Mouse (Mus musculus): Measurements from ENCODE around the gene Casp6. TPM values are rescaled to one million over a fixed set of nuclear protein-coding genes. Genes with fewer than 3 reads are reported as not detected.

The Casp6 gene
- total RNA-seq, 2 experiments from 2014 or later, result 12.5 to 40.7 TPM

Other genes starting within 250 kb of the Casp6 start
- gene Egf, start 146.1 kb upstream of the Casp6 start, total RNA-seq (2014; fragmentation: Nextera tagmentation), result 1.9 and 9.8 TPM in 2 replicates
- gene Egf, start 146.1 kb upstream of the Casp6 start, total RNA-seq (2017), result 0.09 and 5.9 TPM in 2 replicates
- not detected in 2 replicates for gene Lrit3, start 97.4 kb upstream of the Casp6 start, total RNA-seq (2014; fragmentation: Nextera tagmentation)
- gene Lrit3, start 97.4 kb upstream of the Casp6 start, total RNA-seq (2017), result not detected in 2 replicates
- gene Rrh, start 78.8 kb upstream of the Casp6 start, total RNA-seq (2014; fragmentation: Nextera tagmentation), result 0.64 TPM in 1 of 2 replicates, not detected in the other
- gene Rrh, start 78.8 kb upstream of the Casp6 start, total RNA-seq (2017), result 0.75 and 0.88 TPM in 2 replicates
- 211 and 243 TPM in 2 replicates for gene Gar1, start 70.0 kb upstream of the Casp6 start, total RNA-seq (2014; fragmentation: Nextera tagmentation)
- gene Gar1, start 70.0 kb upstream of the Casp6 start, total RNA-seq (2017), result 51.3 and 56.8 TPM in 2 replicates
- gene Cfi, start 65.5 kb upstream of the Casp6 start, total RNA-seq (2014; fragmentation: Nextera tagmentation), result not detected in 2 replicates
- not detected in 2 replicates for gene Cfi, start 65.5 kb upstream of the Casp6 start, total RNA-seq (2017)
- 110 and 118 TPM in 2 replicates for gene Pla2g12a, start 22.8 kb upstream of the Casp6 start, total RNA-seq (2014; fragmentation: Nextera tagmentation)
- 109 and 147 TPM in 2 replicates for gene Pla2g12a, start 22.8 kb upstream of the Casp6 start, total RNA-seq (2017)
- not detected in 2 replicates for gene Mcub, start 68.8 kb downstream of the Casp6 start, total RNA-seq (2014; fragmentation: Nextera tagmentation)
- gene Mcub, start 68.8 kb downstream of the Casp6 start, total RNA-seq (2017), result 0.84 TPM in 1 of 2 replicates, not detected in the other
- gene Sec24b, start 160.1 kb downstream of the Casp6 start, total RNA-seq (2014; fragmentation: Nextera tagmentation), result 51.2 and 58.5 TPM in 2 replicates
- gene Sec24b, start 160.1 kb downstream of the Casp6 start, total RNA-seq (2017), result 28.2 and 34.7 TPM in 2 replicates
- 0.05 TPM in 1 of 2 replicates, not detected in the other for gene Col25a1, start 230.1 kb downstream of the Casp6 start, total RNA-seq (2014; fragmentation: Nextera tagmentation)
- gene Col25a1, start 230.1 kb downstream of the Casp6 start, total RNA-seq (2017), result not detected in 2 replicates

Measured in megakaryocyte-erythroid progenitor cell, adult 5-6 weeks (primary cell).